Mouse (Mus musculus) adrenal gland, adult 8-10 months (tissue): ENCODE data around the gene Lnpk. TPM values are rescaled to one million over a fixed set of nuclear protein-coding genes. Genes with fewer than 3 reads are reported as not detected.
A peak's percentile ranks its signal among the peaks of the same experiment; 100 is the strongest.

Source experiments
- DNase-seq: peaks from one replicate; pipeline ENCODE4 v3.0.0; 2022
- total RNA-seq, 4 experiments: library from RNA; stranded (reverse); gene quantifications; 2 replicates each; pipeline ENCODE4 v1.2.4; 2022

Gene Lnpk
- 10 to 100 TPM; 14.7 to 18.8 (median 17.2) TPM for total RNA-seq

DNA sequence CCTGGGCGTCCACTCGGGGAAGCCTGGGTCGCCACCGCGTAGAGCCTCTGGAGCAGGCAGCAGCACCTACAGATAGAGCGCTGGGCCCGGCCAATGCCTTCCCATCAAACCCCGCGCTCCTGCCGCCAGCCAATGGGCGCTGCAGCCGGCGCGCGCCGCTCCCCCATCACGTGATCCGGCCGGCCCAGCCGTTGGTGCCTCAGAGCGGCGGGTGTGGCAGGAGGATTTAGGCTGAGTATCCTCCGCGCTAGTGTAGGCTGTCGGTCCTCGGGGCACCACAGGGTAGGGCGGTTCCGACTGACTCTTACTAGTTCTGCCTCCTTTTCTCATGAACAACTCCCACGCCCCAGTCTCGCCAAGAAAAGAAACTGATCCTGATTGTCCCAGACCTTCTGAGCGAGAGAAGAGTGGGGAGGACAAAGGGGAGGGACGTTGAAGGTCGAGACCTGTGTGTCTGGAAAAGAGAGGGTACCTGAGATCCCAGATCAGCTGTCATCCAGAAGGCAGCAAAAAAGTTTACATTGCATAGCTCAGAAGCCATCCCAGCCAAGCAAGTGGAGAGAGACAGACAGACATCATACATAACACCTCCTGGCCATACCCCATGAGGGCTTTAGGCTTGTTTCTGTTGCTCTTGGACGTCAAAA, at the start of gene Lnpk:
Gene Lnpk, minus strand, starts transcription at position 593 of the 647 bp plus-strand sequence.
- DNase-seq: peak; percentile 89

- no peak for DNase-seq
These were observed 41.1 kb upstream of the Lnpk start for GRCm38 (mm10) chr2:74620368-74620767.

DNA sequence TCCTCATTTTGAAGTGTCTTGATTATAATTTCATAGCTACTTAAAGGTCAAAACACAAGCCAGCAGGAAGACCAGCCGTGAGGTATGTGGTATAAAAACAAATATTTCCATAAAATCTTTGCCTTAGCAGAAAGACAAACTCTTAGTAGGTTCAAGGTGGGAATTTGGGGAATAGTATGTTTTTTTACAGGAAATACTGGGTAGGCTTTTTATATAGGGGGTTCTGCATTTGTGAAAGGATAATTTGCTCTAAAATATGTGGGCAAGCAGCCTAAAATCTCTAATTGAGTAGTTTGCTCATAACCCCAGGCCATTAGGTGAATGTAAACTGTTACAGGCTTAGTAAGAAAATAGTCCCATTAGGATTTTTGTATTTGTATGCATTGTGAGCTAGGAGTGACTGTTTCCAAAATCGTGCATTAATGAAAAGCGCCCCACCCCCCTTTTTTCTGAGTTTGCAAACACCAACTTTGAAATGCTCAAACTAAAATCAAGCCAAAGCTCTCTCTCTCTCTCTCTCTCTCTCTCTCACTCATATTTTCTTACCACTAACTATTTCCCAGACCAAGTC, 40.5 kb upstream of the Lnpk start:
- DNase-seq: no peak

- DNase-seq: no peak
These were observed 38.5 kb upstream of the Lnpk start for GRCm38 (mm10) chr2:74617706-74618105.

- DNase-seq: no peak
These were observed 32.2 kb upstream of the Lnpk start for GRCm38 (mm10) chr2:74611406-74611805.

DNA sequence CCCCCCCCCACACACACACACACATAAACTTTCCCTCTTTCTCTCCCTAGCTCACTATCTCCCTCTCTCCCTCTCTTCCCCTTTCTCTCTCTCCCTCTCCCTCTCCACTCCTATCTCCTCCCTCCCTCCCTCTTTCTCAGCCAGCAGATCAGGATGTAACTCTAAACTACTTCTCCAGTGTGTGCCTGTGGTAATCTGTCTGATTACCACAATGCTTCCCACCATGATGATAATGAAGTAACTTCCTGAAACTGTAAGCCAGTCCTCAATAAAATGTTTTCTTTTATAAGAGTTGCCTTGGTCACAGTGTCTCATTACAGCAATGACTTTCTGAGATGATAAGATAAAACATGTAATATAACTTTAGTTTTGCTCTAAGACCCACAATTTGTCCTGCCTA, 30.1 kb upstream of the Lnpk start:
- no peak for DNase-seq

GRCm38 (mm10) chr2:74606087-74606760, 27.0 kb upstream of the Lnpk start:
- DNase-seq: no peak

DNA sequence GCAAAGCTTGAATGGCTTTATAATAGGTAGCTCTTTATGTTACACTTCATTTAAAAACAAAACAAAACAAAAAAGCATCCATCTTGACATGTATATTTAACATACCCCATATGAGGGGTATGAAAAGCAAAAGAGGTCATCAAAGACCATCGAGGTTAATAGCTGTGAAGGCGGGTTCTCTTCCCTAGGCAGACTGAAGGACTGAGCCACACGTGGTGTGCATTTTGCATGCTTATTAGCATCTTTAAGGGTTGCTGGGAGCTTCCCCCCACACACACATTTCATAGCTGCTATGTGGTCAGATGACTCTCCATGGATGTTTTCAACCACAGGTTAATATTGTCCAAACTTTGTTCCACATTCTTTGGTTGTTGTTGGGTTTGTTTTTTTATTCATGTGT, 24.8 kb upstream of the Lnpk start:
- DNase-seq: no peak

DNA sequence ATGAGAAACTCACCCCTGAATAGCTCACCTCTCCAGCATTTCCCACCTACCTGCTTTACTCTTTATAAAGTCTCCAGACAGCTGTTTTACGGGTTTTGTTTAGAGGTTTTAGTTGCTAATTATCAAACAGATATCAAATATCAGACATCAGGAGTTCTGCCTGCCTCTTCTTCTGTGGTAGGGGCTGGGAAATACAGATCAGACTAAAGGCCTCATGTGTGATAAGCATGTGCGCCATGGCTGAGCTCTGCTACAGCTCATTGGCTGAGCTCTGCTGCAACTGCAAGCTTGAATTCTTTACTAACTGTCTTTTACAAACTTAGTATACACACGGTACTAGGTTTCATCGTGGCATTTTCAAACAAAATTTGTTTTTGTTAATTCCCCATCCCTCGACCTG, 23.2 kb upstream of the Lnpk start:
- no peak for DNase-seq

GRCm38 (mm10) chr2:74597169-74597568, 17.9 kb upstream of the Lnpk start:
- no peak for DNase-seq

DNA sequence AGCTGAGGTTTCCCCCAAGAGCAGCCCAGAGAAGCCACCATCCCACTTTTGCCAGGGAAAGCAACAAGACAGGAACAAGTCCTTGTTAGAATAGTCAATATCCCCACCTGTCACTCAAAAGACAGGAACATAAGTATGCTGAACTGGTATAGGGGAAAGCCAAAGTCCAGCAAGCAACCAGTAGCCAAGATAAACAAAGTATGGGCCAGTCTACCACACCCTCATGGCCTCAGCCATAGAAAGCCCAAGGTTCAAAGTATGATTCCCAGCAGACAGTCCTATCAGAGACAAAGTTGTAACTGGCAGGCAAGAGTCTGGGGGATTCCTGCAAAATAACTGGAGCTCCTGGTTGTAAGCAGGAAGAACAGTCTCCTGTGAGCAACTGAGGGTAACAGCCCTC, 16.9 kb upstream of the Lnpk start:
- DNase-seq: no peak

GRCm38 (mm10) chr2:74578146-74578842, 941 bp downstream of the Lnpk start:
- DNase-seq: peak; percentile 5

DNA sequence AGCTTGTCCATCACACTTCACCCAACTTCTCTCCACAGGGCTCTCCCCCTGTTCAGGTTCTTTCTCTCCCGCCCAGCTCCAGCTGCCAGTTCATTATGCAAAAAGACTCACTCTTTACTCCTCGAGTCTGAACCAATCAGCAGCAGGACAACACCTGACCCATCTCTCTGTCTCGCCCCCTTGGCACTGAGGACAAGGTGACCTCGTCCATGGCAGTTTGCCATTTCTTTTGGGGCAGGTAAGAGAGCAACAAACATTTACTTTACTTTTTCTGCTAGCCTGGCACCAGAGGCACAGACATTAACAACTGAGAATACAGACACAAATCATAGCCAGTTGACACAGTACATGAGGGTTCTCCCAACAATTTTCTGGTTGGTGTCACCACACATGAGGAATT, 8.8 kb downstream of the Lnpk start:
- DNase-seq: no peak

GRCm38 (mm10) chr2:74559822-74560221, 19.4 kb downstream of the Lnpk start:
- no peak for DNase-seq

GRCm38 (mm10) chr2:74559092-74559491, 20.1 kb downstream of the Lnpk start:
- DNase-seq: no peak

GRCm38 (mm10) chr2:74557451-74557850, 21.8 kb downstream of the Lnpk start:
- no peak for DNase-seq

DNA sequence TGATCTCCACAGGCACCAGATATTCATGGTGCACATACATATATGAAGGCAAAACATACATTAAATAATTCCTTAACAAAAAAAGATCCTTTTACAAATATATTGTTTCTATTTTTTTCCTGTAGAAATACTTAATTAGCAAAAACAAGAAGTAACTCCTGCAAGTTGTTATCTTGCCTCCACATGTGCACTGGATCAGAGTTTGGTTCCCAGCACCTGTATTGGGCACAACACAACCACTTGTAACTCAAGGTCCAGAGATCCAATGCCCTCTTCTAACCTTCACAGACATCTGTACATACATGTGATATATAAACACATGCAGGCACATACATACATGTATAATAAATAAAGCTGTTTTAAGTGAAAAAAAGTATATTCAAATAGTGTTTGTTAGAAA, 27.3 kb downstream of the Lnpk start:
- no peak for DNase-seq

DNA sequence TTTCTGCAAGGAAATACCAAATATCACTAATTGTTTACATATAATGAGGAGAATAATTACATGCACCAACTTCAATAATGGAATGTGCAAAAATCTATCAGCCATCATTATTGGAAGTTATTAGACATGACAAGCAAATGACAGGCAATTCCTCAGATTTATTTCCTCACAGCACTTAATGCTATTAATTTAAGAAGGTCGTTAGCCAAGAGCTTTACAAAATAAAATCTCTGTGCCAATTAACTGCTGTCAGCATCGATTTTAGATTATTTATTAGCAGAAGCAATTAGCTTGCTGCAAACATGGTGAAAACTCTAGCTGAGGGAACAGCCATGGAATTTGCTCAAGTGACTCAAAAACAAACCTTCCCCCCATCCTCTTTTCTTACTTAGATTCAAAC, 30.9 kb downstream of the Lnpk start:
- no peak for DNase-seq

- DNase-seq: no peak
These were observed 70.9 kb downstream of the Lnpk start for GRCm38 (mm10) chr2:74508302-74508701.

DNA sequence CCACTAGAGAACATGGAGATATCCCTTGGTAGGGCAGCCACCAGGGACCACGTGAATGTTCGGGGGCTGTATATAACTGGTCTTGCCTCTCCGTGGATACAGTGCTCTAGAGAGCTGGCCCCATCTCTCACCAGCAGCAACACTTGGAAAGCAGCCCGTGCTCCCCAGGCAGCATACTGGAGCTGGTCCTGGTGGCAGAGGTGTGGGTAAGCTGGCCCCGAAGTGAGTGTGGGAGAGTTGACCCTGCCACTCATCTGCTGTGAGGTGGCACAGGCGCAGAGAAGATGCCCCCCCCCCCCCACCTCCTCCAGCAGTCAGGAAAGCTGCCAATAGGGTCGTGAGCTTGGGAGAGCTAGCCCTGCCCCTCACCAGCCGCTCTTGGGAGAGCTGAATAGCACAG, 72.8 kb downstream of the Lnpk start:
- no peak for DNase-seq

DNA sequence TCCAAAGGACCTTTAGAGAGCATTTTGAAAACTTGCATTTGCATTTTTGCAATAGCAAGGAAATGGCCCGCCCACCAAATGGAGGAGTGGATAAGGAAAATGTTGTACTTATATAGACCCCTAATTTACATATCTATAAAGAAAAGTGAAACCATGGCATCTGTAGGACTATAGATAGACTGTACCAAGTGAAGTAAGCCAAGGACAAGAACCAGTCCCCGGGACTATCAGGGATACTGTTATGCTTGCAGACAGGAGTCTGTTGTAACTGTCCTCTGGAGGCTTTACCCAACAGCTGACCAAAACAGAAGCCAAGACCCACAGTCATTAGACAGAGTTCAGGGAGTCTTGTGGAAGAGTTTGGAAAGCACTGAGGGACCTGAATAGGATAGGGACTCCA, 78.9 kb downstream of the Lnpk start:
- no peak for DNase-seq

- DNase-seq: no peak
These were observed 81.4 kb downstream of the Lnpk start for GRCm38 (mm10) chr2:74497851-74498250.

- no peak for DNase-seq
These were observed 87.8 kb downstream of the Lnpk start for GRCm38 (mm10) chr2:74491426-74491825.

DNA sequence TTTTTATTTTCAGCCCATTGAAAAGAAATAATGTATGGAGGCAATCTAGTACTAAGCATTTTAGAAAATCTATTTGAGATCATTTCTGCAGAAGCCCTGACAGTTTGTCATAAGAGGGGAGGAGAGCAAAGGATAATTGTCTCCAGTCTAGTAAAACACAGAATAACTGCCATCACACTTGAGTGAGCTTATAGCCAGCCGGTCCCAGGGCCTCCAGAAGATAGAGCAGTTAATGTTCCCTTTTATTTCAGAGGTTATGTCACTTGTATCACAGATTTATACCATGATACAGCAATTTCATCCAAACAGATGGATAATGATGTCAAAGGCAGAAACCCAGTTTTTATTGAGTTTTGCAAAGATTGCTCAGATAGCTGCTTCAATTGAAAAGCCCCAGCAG, 89.0 kb downstream of the Lnpk start:
- no peak for DNase-seq
